Mouse (Mus musculus): ENCODE results near the gene Serpina3g. TPM values are rescaled to one million over a fixed set of nuclear protein-coding genes. Genes with fewer than 3 reads are reported as not detected.

The Serpina3g gene
- total and polyA plus RNA-seq, 3 experiments, result 1.4 to 13.9 (median 11.7) TPM

Other genes starting within 250 kb of the Serpina3g start
- 0.34 TPM in 2 replicates for gene Serpina11, start 246.3 kb upstream of the Serpina3g start, total RNA-seq (2012; rRNA removed)
- gene Serpina11, start 246.3 kb upstream of the Serpina3g start, total RNA-seq (2014; rRNA removed), result 0.43 and 0.50 TPM in 2 replicates
- 0.27 and 0.45 TPM in 2 replicates for gene Serpina11, start 246.3 kb upstream of the Serpina3g start, polyA plus RNA-seq (2012; ENCODE audit: insufficient read length, low read depth)
- 0.08 and 0.13 TPM in 2 replicates for gene Serpina9, start 222.5 kb upstream of the Serpina3g start, total RNA-seq (2012; rRNA removed)
- 0.36 and 0.42 TPM in 2 replicates for gene Serpina9, start 222.5 kb upstream of the Serpina3g start, total RNA-seq (2014; rRNA removed)
- gene Serpina9, start 222.5 kb upstream of the Serpina3g start, polyA plus RNA-seq (2012; ENCODE audit: insufficient read length, low read depth), result 0.23 TPM in 1 of 2 replicates, not detected in the other
- gene Serpina12, start 191.8 kb upstream of the Serpina3g start, total RNA-seq (2012; rRNA removed), result not detected in 2 replicates
- gene Serpina12, start 191.8 kb upstream of the Serpina3g start, total RNA-seq (2014; rRNA removed), result not detected in 2 replicates
- 0.08 and 0.09 TPM in 2 replicates for gene Serpina12, start 191.8 kb upstream of the Serpina3g start, polyA plus RNA-seq (2012; ENCODE audit: insufficient read length, low read depth)
- not detected in 2 replicates for gene Serpina5, start 135.1 kb upstream of the Serpina3g start, total RNA-seq (2012; rRNA removed)
- not detected in 2 replicates for gene Serpina5, start 135.1 kb upstream of the Serpina3g start, total RNA-seq (2014; rRNA removed)
- not detected in 2 replicates for gene Serpina5, start 135.1 kb upstream of the Serpina3g start, polyA plus RNA-seq (2012; ENCODE audit: insufficient read length, low read depth)
- gene Serpina3a, start 123.5 kb upstream of the Serpina3g start, total RNA-seq (2012; rRNA removed), result not detected in 2 replicates
- gene Serpina3a, start 123.5 kb upstream of the Serpina3g start, total RNA-seq (2014; rRNA removed), result not detected in 2 replicates
- gene Serpina3a, start 123.5 kb upstream of the Serpina3g start, polyA plus RNA-seq (2012; ENCODE audit: insufficient read length, low read depth), result not detected in 2 replicates
- gene Serpina3b, start 108.2 kb upstream of the Serpina3g start, total RNA-seq (2012; rRNA removed), result not detected in 2 replicates
- gene Serpina3b, start 108.2 kb upstream of the Serpina3g start, total RNA-seq (2014; rRNA removed), result not detected in 2 replicates
- not detected in 2 replicates for gene Serpina3b, start 108.2 kb upstream of the Serpina3g start, polyA plus RNA-seq (2012; ENCODE audit: insufficient read length, low read depth)
- gene Serpina3c, start 82.4 kb upstream of the Serpina3g start, total RNA-seq (2012; rRNA removed), result not detected in 2 replicates
- gene Serpina3c, start 82.4 kb upstream of the Serpina3g start, total RNA-seq (2014; rRNA removed), result not detected in 2 replicates
- gene Serpina3c, start 82.4 kb upstream of the Serpina3g start, polyA plus RNA-seq (2012; ENCODE audit: insufficient read length, low read depth), result not detected in 2 replicates
- 0.08 TPM in 1 of 2 replicates, not detected in the other for gene Serpina3f, start 21.7 kb upstream of the Serpina3g start, total RNA-seq (2012; rRNA removed)
- gene Serpina3f, start 21.7 kb upstream of the Serpina3g start, total RNA-seq (2014; rRNA removed), result 0.35 TPM in 1 of 2 replicates, not detected in the other
- gene Serpina3f, start 21.7 kb upstream of the Serpina3g start, polyA plus RNA-seq (2012; ENCODE audit: insufficient read length, low read depth), result 0.22 and 0.51 TPM in 2 replicates
- gene Serpina3i, start 26.9 kb downstream of the Serpina3g start, total RNA-seq (2012; rRNA removed), result not detected in 2 replicates
- gene Serpina3i, start 26.9 kb downstream of the Serpina3g start, total RNA-seq (2014; rRNA removed), result not detected in 2 replicates
- not detected in 2 replicates for gene Serpina3i, start 26.9 kb downstream of the Serpina3g start, polyA plus RNA-seq (2012; ENCODE audit: insufficient read length, low read depth)
- gene Serpina3j, start 78.3 kb downstream of the Serpina3g start, total RNA-seq (2012; rRNA removed), result not detected in 2 replicates
- gene Serpina3j, start 78.3 kb downstream of the Serpina3g start, total RNA-seq (2014; rRNA removed), result not detected in 2 replicates
- not detected in 2 replicates for gene Serpina3j, start 78.3 kb downstream of the Serpina3g start, polyA plus RNA-seq (2012; ENCODE audit: insufficient read length, low read depth)
- gene Serpina3k, start 102.2 kb downstream of the Serpina3g start, total RNA-seq (2012; rRNA removed), result not detected in 2 replicates
- not detected in 2 replicates for gene Serpina3k, start 102.2 kb downstream of the Serpina3g start, total RNA-seq (2014; rRNA removed)
- gene Serpina3k, start 102.2 kb downstream of the Serpina3g start, polyA plus RNA-seq (2012; ENCODE audit: insufficient read length, low read depth), result not detected in 2 replicates
- gene Serpina3m, start 102.2 kb downstream of the Serpina3g start, total RNA-seq (2012; rRNA removed), result not detected in 2 replicates
- not detected in 2 replicates for gene Serpina3m, start 102.2 kb downstream of the Serpina3g start, total RNA-seq (2014; rRNA removed)
- gene Serpina3m, start 102.2 kb downstream of the Serpina3g start, polyA plus RNA-seq (2012; ENCODE audit: insufficient read length, low read depth), result not detected in 2 replicates
- not detected in 2 replicates for gene Serpina3n, start 170.5 kb downstream of the Serpina3g start, total RNA-seq (2012; rRNA removed)
- gene Serpina3n, start 170.5 kb downstream of the Serpina3g start, total RNA-seq (2014; rRNA removed), result not detected in 2 replicates
- not detected in 2 replicates for gene Serpina3n, start 170.5 kb downstream of the Serpina3g start, polyA plus RNA-seq (2012; ENCODE audit: insufficient read length, low read depth)
- gene Gsc, start 237.1 kb downstream of the Serpina3g start, total RNA-seq (2012; rRNA removed), result not detected in 2 replicates
- not detected in 2 replicates for gene Gsc, start 237.1 kb downstream of the Serpina3g start, total RNA-seq (2014; rRNA removed)
- gene Gsc, start 237.1 kb downstream of the Serpina3g start, polyA plus RNA-seq (2012; ENCODE audit: insufficient read length, low read depth), result not detected in 2 replicates

Data from CH12.LX (cell line).